Mouse (Mus musculus): ENCODE measurements around the gene Gnpnat1.

GRCm38 (mm10) chr14:45419323-45419722 lies 14.6 kb upstream of the Gnpnat1 start:
- TF ChIP-seq POLR2A (IDR thresholded peaks at IDR 0.05; ENCODE audit: low read depth, low read length) (no peak), CTCF (IDR thresholded peaks at IDR 0.05; ENCODE audit: extremely low read depth, insufficient read depth, insufficient read length, insufficient replicate concordance) (no peak)
